Mouse (Mus musculus) small intestine, adult 2 months (tissue): ENCODE data around the gene Junb.

ENCODE experiments used
- CTCF ChIP-seq: fragments of 200-500 bp; IDR thresholded peaks from 2 replicates; pipeline ENCODE4 v1.5.1; 2012; ENCODE audit warnings: low read depth, mild to moderate bottlenecking, control low read depth, inconsistent platforms, low read length, moderate library complexity, mixed read lengths; ENCODE audit not compliant: insufficient replicate concordance, insufficient read length; ENCODE audit errors: extremely low read depth
- POLR2A ChIP-seq: fragments of 200-500 bp; IDR thresholded peaks from 2 replicates; pipeline ENCODE4 v1.6.1; 2012; ENCODE audit warnings: low read depth, mild to moderate bottlenecking, control low read depth, inconsistent platforms, low read length, moderate library complexity

DNA sequence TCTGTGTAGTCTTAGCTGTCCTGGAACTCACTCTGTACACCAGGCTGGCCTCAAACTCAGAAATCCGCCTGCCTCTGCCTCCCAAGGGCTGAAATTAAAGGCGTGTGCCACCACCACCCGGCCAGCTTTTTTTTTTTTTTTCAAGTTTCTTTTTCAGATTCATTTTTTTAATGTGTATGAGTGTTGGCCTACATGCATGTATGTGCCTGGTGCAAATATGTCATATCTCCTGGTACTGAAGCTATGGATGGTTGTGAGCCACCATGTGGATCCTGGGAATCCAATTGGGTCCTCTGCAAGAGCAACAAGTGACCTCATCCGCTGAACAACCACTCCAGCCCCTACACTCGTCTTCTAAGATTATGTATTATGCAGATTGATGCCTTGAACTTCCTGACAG, 8.9 kb upstream of the Junb start:
- TF ChIP-seq POLR2A (no peak), CTCF (no peak)
